Mouse (Mus musculus) T-helper 2 cell (primary cell): Measurements from ENCODE around the gene Wdr59.
"Not testable (repeated sequence)": the region's sequence is repeated elsewhere in the genome, so short reads cannot be mapped to it uniquely, and the experiment has no call there.

Experiments
- in situ Hi-C: fragments of 300-600 bp; cut with MboI, MseI; formaldehyde crosslinking; loops from one replicate; pipeline ENCODE4 v1.15.1; 2025; ENCODE audit warnings: high pct_unique_total_duplicates

Gene Wdr59

DNA sequence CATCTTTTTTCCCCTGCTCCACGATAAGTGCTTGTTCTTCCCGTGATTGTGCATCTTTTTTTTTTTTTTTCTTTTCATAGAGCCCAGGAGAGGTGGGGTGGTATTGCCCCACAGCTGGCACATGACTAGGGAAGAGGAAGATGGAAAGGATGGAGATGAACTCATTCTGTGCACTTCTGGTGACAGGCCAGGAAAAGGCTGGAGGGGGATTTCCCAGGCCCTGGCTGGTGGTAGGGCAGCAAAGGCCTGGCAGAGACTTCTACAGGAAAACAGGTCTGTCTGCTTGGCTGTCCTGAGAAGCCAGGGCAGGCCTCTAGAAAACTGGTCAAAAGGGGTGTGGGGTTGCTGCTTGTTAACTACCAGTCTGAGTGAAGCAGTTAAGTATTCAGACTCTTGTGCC is 16.3 kb upstream of the Wdr59 start:
- in situ Hi-C loops = no loop called here

DNA sequence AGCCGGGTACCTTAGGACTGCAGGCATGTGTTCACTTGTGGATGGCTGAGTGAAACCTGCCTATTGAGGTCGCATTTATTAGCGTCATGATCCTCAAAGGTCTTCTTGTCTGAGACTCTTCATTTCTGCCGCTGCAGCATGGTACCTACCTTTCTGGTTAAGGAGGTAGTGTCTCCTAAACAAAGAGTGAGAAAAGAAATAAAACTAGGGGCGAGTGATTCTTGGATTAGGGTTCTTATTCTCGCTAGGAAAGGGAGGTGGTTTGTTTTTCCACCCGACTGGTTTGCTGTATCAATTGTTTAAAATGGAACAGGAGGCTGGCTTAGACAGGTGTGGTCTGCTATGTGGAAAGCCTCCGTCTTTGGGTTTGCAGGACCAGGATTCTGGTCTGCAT is 15.9 kb upstream of the Wdr59 start:
- in situ Hi-C loops = no loop called here

GRCm38 (mm10) chr8:111536978-111537764 is 15.3 kb upstream of the Wdr59 start:
- in situ Hi-C loops = no loop called here

GRCm38 (mm10) chr8:111536031-111536977 is 14.4 kb upstream of the Wdr59 start, which contains the start of gene Znrf1:
TSS of gene Znrf1 (plus strand) at chr8:111536097.
- in situ Hi-C loops = no loop called here

DNA sequence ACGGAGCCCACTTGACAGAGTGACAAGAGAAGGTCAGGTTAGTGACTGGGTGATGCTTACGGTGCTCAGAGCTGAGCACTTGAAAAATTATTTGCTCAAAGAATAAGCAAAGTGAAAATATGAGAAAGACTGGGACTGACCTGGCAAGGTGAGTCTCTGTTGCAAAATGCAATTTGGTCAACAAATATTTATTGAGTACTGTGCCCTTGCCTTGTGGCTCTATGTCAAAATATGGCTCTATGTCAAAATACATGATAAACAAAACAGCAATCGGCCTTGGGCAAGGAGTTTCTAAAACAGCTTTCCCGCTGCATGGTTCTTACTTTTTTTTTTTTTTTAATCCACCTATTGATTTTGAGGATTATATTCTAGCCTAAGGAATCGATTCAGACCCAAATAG is 13.6 kb upstream of the Wdr59 start:
- in situ Hi-C loops = no loop called here

DNA sequence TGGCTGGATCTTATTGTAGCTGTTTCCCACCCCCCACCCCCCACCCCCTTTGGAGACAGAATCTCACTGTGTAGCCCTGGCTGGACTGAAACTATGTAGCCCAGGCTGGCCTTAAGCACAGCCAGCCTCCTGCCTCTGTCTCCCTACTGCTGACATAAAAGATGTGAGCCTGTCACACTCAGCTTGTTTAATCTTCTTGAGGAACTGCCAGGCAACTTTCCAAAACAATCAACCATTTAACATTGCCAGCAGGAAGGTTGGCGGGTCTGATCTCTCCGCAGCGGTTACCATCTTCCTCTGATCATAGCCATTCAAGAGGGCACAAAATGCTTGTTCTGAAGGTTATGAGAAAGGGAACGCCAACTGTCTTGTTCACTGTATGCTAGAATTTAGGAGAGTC is 11.6 kb upstream of the Wdr59 start:
- in situ Hi-C loops = no loop called here

GRCm38 (mm10) chr8:111531621-111532020 is 9.7 kb upstream of the Wdr59 start:
- in situ Hi-C loops = no loop called here

DNA sequence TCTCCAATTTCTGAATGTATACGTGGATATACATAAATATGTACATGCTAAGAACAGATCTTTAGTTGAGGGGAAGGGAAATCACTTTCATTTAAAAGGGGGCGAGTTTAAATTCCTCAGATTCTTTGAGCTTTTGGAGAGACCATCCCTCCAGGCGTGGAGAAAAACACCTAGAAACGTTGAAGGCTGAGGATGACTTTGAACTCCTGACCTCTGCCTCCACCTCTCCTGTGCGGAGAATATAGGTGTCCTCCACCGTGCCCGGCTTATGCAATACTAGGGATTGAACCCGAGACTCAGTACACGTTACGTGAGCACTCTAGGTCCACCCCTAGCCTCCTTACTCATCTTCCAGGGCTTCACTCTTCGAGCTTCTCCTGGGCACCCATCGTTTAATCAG is 9.3 kb upstream of the Wdr59 start:
- in situ Hi-C loops = no loop called here

DNA sequence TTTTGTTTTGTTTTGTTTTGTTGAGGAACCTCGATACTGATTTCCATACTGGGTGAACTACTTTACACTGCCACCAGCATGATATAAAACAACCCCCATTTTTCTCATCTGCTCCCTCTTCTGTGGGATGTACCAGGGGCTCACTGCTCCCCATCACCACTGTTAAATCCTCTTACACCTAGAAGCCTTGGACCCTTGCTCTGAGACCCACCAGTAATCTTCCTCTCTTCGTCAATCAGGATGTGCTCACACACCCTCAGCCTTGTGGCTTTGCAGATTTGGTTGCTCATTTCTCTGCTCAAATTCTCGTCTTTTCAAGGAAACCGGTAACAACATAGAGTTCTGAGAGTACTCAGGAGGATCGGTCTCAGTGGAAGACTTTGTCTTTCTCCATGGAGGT is 6.2 kb upstream of the Wdr59 start:
- in situ Hi-C loops = no loop called here

DNA sequence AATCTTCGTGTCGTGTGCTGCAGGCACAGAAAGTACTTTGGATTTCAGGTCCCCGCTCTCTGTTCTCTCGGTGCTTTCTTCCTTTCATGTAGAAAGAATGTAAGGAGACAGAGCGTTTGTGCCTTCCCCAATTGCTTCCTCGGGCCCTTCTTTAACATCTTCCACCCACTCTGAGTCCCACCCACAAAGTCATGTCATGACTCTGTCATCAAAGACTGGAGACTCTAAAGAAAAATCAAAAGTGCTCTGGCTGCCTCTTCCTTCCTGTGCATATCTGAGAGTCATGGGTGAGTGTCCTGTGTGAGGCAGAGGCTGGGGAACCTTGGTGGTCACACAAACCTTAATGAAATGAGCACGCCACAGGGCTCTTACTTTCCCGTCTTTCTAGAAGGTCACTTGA is 5.3 kb upstream of the Wdr59 start:
- in situ Hi-C loops = no loop called here

- in situ Hi-C loops = no loop called here
These were observed 4.6 kb upstream of the Wdr59 start for GRCm38 (mm10) chr8:111526403-111527024.

DNA sequence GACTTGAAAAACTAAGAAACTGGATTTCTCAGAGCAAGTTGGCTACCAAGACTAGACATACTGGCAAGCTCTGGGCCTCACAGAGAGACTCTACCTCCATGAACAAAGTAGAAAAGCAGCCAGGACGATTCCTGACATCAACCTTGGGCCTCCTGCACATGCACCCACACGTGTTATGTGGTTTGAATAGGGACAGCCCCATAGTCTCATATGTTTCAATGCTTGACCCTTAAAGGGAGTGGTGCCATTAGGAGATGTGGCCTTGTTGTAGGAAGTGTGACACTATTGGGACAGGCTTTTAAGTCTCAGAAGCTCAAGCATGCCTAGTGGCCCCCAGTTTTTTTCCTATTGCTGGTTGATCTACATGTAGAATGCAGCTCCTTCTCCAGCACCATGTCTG is 4.4 kb downstream of the Wdr59 start:
- in situ Hi-C loops = no loop called here

DNA sequence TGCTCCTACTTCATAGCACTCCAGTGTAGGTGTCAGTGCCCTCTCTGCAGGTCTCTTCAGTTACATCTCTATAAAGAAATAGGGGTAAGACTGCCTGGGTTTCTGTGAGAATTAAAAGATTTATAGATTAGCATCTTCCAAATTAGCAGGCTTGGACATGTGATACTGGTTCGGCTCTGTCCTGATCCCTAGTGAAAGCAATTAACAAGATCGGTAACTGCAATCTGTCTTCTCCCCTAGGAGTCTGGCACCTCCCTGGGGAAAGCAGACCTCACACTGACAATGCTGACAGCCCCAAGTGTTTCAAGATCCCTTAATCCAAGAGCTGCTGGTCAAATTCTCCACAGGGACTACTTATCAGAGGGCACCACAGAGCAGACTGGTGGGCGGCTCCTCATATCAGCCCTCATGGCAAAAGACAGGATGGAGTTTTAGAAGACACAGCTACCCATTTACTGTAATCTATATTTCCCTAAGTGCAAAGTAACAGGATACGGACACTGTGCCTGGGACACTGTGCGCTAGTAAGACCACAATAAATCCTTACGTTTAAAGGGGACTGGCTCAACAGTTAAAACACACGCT is 5.3 kb downstream of the Wdr59 start:
- in situ Hi-C loops = no loop called here

DNA sequence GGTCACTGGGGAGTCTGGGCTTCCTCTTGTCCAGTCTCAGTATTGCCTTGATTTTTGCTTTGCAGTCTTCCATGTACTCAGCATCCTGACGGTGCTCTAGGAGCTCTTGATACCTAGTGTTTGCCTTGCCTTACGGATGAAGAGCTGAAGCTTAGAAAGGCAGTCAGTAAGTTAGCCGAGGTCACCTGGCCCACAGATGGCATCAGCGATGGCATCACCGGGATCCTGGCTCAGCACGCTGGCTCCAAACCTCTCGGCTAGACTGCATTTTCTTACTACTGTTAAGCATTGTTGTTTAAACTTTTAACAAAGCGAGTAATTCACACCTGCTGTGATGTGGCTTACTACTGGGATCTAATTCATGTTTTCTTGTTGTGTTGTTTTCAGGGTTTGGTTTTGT is 8.4 kb downstream of the Wdr59 start:
- in situ Hi-C loops = no loop called here

- in situ Hi-C loops = no loop called here
These were observed 9.0 kb downstream of the Wdr59 start for GRCm38 (mm10) chr8:111512941-111513340.

DNA sequence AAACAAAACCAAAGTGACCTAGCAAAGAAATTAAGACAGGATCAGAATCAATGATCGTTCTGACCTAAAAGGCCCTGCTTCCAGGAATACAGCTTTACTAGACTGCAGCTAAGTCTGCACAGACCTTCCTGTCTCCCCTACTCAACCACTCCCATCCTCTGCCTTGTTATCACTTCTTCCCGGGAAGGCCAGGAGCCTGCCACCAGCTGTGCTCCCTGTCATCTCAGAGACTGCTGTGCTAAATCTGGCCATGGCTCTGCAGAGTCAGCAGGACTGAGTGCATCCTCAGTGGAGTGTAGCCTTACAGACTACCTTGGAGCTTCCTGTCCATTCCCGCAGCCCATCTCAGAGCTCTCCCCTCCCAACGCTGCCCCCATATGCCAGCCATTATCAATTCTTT is 11.5 kb downstream of the Wdr59 start:
- in situ Hi-C loops = no loop called here

GRCm38 (mm10) chr8:111509278-111509677 is 12.6 kb downstream of the Wdr59 start:
- in situ Hi-C loops = no loop called here

GRCm38 (mm10) chr8:111508566-111508965 is 13.3 kb downstream of the Wdr59 start:
- in situ Hi-C loops = no loop called here

DNA sequence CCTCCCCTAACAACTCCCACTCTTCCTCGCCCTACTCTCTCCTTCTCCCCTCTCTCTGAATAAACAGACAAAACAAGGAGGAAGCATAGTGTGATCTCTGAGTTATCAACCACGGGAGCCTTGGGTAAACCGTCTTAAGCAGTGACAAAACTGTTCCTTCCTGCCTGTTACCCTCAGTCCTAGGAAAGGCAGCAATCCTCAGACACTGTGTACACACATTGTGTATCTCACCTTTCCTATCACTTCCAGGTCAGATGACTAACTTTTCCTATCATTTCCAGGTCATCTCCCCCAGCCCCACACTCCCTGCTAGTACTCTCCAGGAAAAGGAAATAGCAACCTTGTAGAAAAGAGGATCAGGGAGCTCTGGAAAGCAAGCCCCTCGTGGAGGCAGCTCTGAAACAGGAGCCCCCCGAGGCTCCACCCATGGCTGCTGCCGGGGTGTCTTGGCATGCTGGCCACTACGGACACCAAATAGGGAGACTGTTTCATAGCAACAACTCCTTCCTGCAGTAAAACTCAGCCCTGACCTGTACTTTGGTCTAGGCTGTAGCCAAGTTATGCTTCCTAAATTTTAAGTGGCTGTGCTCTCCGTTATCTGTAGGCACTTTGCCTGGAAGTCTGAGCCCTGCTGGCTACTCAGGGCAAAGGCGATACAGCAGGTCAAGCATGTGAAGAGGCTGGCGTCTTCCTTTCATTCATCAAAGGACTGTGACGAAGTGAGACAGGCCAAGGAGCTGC is 20.0 kb downstream of the Wdr59 start:
- in situ Hi-C loops = no loop called here

- in situ Hi-C loops = not testable (repeated sequence)
These were observed 23.6 kb downstream of the Wdr59 start for GRCm38 (mm10) chr8:111498249-111498648.

- in situ Hi-C loops = no loop called here
These were observed 25.6 kb downstream of the Wdr59 start for GRCm38 (mm10) chr8:111496326-111496725.
